Mouse (Mus musculus) ES-E14 (cell line): ENCODE results near the gene Tktl2.

Source experiments
- CHD2 ChIP-seq: IDR thresholded peaks from 2 replicates; pipeline ENCODE4 v1.6.1; 2014; ENCODE audit warnings: mild to moderate bottlenecking, low read depth, low read length, inconsistent platforms
- MAFK ChIP-seq: IDR thresholded peaks from 2 replicates; pipeline ENCODE4 v1.6.1; 2014; ENCODE audit warnings: mild to moderate bottlenecking, low read depth, low read length, inconsistent platforms; ENCODE audit not compliant: insufficient read depth
- ZNF384 ChIP-seq: IDR thresholded peaks from 2 replicates; pipeline ENCODE4 v1.6.1; 2012; ENCODE audit warnings: low read depth, low read length, inconsistent platforms

GRCm38 (mm10) chr8:66486084-66486763 lies 25.3 kb upstream of the Tktl2 start, which contains the start of gene Tma16:
- TF ChIP-seq MAFK (no peak), CHD2 (peak; percentile 44; the same call in 1 of the 2 replicates), ZNF384 (no peak)
